Mouse (Mus musculus) kidney, embryonic 14.5 days (tissue): ENCODE measurements around the gene 4930430A15Rik. TPM values are rescaled to one million over a fixed set of nuclear protein-coding genes. Genes with fewer than 3 reads are reported as not detected.

ENCODE experiments used
- ATAC-seq: fragments of 200-750 bp; cut with Nextera tagmentation; 2 replicates; pipeline ENCODE4 v1.8.0; 2017; ENCODE audit warnings: moderate number of reproducible peaks, mild to moderate bottlenecking, moderate TSS enrichment, moderate library complexity; ENCODE audit not compliant: low FRiP score, low TSS enrichment
- H3K27ac ChIP-seq: fragments of 300-500 bp; sonication (generic); 2 replicates; pipeline ENCODE4 v1.5.1; 2014; ENCODE audit warnings: low read depth, mild to moderate bottlenecking, low read length, moderate library complexity, mixed read lengths
- H3K27me3 ChIP-seq: fragments of 300-500 bp; sonication (generic); 2 replicates; pipeline ENCODE4 v1.6.1; 2014; ENCODE audit warnings: mild to moderate bottlenecking, low read length; ENCODE audit not compliant: control insufficient read depth, insufficient read depth
- H3K36me3 ChIP-seq: fragments of 300-500 bp; sonication (generic); 2 replicates; pipeline ENCODE4 v1.6.1; 2014; ENCODE audit warnings: low read length, mixed read lengths; ENCODE audit not compliant: control insufficient read depth, insufficient read depth
- H3K4me1 ChIP-seq: fragments of 300-500 bp; sonication (generic); 2 replicates; pipeline ENCODE4 v1.6.1; 2014; ENCODE audit warnings: low read length, mixed read lengths; ENCODE audit not compliant: control insufficient read depth, insufficient read depth
- H3K4me2 ChIP-seq: fragments of 300-500 bp; sonication (generic); replicated peaks from 2 replicates; pipeline ENCODE4 v1.6.1; 2014; ENCODE audit warnings: low read depth, mild to moderate bottlenecking, low read length
- H3K4me3 ChIP-seq: fragments of 300-500 bp; sonication (generic); 2 replicates; pipeline ENCODE4 v1.5.1; 2014; ENCODE audit warnings: mild to moderate bottlenecking, low read length
- H3K9ac ChIP-seq: fragments of 300-500 bp; sonication (generic); 2 replicates; pipeline ENCODE4 v1.6.1; 2014; ENCODE audit warnings: low read depth, mild to moderate bottlenecking, low read length, moderate library complexity
- H3K9me3 ChIP-seq: fragments of 300-500 bp; sonication (generic); 2 replicates; pipeline ENCODE4 v1.6.1; 2016; ENCODE audit warnings: low read length; ENCODE audit not compliant: control insufficient read depth
- WGBS: fragments of 180-500 bp; shearing (Covaris S2); extraction: QIAGEN DNeasy Blood & Tissue Kit; methylation state at CpG from one replicate; pipeline ENCODE4 v1.1.7; 2014; 5-methylcytosine and 5-hydroxymethylcytosine counted together
- polyA plus RNA-seq: library from polyadenylated mRNA; unstranded; fragments of >200 nt; fragmentation: Nextera tagmentation; extraction: Ambion mirVana; gene quantifications from 2 replicates; pipeline ENCODE4 v1.2.1, GENCODE M21; 2014

4930430A15Rik gene
- polyA plus RNA-seq, result not detected in 2 replicates

DNA sequence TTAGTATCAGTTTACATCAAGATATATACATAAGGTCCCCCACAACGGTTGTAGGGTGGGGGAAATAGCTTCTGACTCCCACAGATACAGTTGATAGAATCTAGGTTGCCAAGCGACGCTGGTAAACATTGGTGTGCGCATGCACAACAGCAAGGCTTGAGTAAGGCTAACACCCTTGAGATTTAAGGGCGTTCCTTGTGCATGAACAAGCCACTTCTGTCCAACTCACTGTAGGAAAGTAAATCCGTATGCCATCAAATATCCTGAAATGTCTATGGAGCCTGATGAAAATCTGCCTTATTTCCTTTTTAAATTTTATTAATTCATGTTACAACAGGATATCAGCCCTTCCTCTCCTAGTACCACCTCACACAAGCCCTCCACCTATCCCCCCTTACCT lies at the start of gene 4930430A15Rik:
Gene 4930430A15Rik (minus strand): TSS at position 101 of the 400 bp plus-strand sequence.
- Histone ChIP-seq H3K27ac (no peak within 1 kb of the TSS), H3K27me3 (no peaks in the 10 kb centered on the region), H3K4me3 (no peak within 1 kb of the TSS), H3K36me3 (no peaks in the 10 kb centered on the region), H3K4me1 (no peaks in the 10 kb centered on the region), H3K9ac (no peak within 1 kb of the TSS), H3K4me2 (no peak within 1 kb of the TSS), H3K9me3 (no peaks in the 10 kb centered on the region)
- ATAC-seq, result no peak
- WGBS, result 86% methylated on average over 6 of the region's 6 CpGs

DNA sequence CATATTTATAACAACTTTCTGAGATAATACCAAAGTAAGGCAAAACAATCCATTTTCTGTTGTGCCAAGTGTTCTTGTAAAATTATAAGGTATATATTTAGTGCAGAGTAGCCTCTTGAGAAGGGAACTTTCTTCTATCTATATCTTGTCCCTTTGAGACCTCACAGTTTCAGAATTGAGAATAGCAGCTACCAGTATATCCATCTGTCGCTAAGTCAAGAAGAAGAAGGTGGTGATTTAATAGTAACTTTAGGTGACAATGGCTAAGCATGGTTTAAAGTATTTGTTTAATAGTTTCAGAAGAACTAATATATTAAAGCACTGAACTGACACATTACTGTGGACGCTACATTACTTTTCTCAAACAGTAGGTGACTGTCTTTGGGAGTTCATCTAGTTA lies 44.6 kb upstream of the 4930430A15Rik start, which contains the start of gene Olfr1277:
Gene Olfr1277 (minus strand): TSS at position 101 of the 400 bp plus-strand sequence.
- WGBS, result 72% methylated on average over 2 of the region's 2 CpGs
- no peak within 1 kb of the TSS for H3K27ac ChIP-seq
- H3K4me1 ChIP-seq, result no peaks in the 10 kb centered on the region
- H3K4me2 ChIP-seq, result no peak within 1 kb of the TSS
- ATAC-seq, result no peak
- no peak within 1 kb of the TSS for H3K4me3 ChIP-seq
- H3K9ac ChIP-seq, result no peak within 1 kb of the TSS
- no peaks in the 10 kb centered on the region for H3K36me3 ChIP-seq
- H3K9me3 ChIP-seq, result no peaks in the 10 kb centered on the region
- H3K27me3 ChIP-seq, result no peaks in the 10 kb centered on the region

DNA sequence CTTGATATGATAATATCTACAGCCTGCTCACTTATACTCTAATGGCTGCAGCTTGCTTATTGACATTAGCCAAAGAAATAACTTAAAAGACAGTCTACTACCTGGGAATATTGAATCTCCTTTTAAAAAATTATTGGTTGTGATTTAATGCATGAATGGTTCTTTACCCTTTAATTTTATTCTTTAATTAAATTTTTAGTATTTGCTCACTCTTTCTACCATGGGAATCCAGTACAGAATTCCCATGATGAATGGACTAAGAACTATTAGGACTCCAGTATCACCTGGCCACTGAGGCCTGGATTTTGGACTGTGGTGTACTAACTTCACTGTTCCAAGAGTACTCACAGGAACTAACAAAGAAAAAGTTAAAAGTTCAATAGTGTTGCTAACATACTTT lies 24.8 kb upstream of the 4930430A15Rik start, which contains the start of gene Olfr1276:
Gene Olfr1276 (plus strand): TSS at position 301 of the 400 bp plus-strand sequence.
- no peak within 1 kb of the TSS for H3K4me2 ChIP-seq
- no peak within 1 kb of the TSS for H3K27ac ChIP-seq
- ATAC-seq, result no peak

DNA sequence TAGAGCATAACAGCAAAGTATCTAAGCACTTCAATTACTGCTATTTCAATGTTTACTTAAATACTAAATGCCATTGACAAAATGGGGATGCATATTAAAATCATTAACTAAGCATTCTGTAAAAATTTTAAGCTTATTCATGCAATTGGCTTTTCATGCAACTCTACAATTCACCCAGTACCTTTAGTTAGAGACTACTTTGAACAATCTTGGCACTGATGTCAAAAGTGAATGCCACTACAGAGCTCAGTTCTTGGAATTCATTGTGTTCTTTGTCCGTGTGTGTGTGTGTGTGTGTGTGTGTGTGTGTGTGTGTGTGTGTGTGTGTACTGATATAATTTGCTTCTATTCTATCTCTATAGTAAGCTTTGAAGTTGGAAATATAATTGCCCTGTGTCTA lies 5.8 kb upstream of the 4930430A15Rik start, which contains the start of gene Olfr1275:
Gene Olfr1275 (minus strand): TSS at position 101 of the 400 bp plus-strand sequence.
- Histone ChIP-seq H3K9me3 (no peaks in the 10 kb centered on the region), H3K36me3 (no peaks in the 10 kb centered on the region), H3K4me2 (no peak within 1 kb of the TSS), H3K27me3 (no peaks in the 10 kb centered on the region), H3K4me3 (no peak within 1 kb of the TSS), H3K9ac (no peak within 1 kb of the TSS), H3K4me1 (no peaks in the 10 kb centered on the region), H3K27ac (no peak within 1 kb of the TSS)
- ATAC-seq, result no peak
- 88% methylated on average over 1 of the region's 1 CpGs for WGBS

More for the DNA sequence above, 24.8 kb upstream of the 4930430A15Rik start, which contains the start of gene Olfr1276:
- Histone ChIP-seq H3K9me3 (no peaks in the 10 kb centered on the region), H3K4me1 (no peaks in the 10 kb centered on the region), H3K4me3 (no peak within 1 kb of the TSS), H3K36me3 (no peaks in the 10 kb centered on the region), H3K27me3 (no peaks in the 10 kb centered on the region), H3K9ac (no peak within 1 kb of the TSS)

DNA sequence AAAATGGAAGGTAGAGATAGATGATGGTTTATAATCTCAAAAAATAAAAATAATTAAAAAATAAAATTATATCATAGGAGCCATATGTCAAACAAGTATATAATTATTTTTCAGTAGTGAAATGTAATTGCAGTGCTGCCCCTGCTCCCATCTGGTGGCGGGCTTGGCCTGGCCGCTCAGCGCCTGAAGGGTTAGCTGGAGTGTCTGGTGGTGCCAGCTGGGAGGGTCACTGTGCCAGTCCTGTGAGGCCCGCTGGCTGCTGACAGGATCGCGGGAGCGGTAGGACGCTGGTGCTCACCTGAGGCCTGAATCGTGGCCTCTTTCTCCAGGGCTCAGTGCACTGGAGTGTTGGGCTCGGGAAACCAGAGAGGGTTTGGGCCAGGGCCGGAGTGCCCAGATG lies 47.3 kb downstream of the 4930430A15Rik start:
- H3K4me2 ChIP-seq, result no peak overlapping the region
- WGBS, result 89% methylated on average over 11 of the region's 11 CpGs
- H3K27ac ChIP-seq, result no peak overlapping the region
- H3K36me3 ChIP-seq, result no peaks in the 10 kb centered on the region
- H3K9me3 ChIP-seq, result no peaks in the 10 kb centered on the region
- H3K27me3 ChIP-seq, result no peaks in the 10 kb centered on the region
- no peak overlapping the region for H3K4me3 ChIP-seq
- H3K9ac ChIP-seq, result no peak overlapping the region
- no peak for ATAC-seq
- no peaks in the 10 kb centered on the region for H3K4me1 ChIP-seq

GRCm38 (mm10) chr2:111152836-111153235 lies 76.6 kb downstream of the 4930430A15Rik start, which contains the start of gene Gm15130:
Gene Gm15130 (minus strand): TSS chr2:111152936.
- Histone ChIP-seq H3K9ac (no peak within 1 kb of the TSS), H3K4me3 (no peak within 1 kb of the TSS), H3K9me3 (no peaks in the 10 kb centered on the region), H3K4me2 (no peak within 1 kb of the TSS), H3K27me3 (no peaks in the 10 kb centered on the region), H3K4me1 (no peaks in the 10 kb centered on the region), H3K36me3 (no peaks in the 10 kb centered on the region), H3K27ac (no peak within 1 kb of the TSS)
- WGBS, result 73% methylated on average over 2 of the region's 2 CpGs
- ATAC-seq, result no peak

DNA sequence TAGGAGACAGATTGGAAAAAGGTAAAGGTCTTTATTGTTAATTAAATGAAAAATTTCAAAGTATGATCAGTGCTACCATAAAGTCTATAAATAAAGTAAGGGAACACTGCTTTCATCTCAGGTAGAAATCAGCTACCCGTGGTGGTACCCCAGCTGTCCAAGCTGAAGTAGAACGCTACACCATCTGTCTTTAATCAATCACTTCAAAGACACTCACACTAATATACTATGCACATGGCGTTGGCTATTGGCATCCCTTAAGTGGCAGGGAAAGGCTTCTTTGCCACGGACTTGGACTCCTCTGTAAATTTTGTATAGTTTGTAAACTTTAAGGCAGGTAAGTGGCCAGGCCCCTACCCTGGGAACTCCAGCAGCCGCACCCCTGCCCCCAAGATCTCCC lies 93.7 kb downstream of the 4930430A15Rik start:
- no peak overlapping the region for H3K4me2 ChIP-seq
- no peak overlapping the region for H3K4me3 ChIP-seq
- no peak overlapping the region for H3K27ac ChIP-seq
- no peaks in the 10 kb centered on the region for H3K36me3 ChIP-seq
- WGBS, result 69% methylated on average over 5 of the region's 5 CpGs
- no peak for ATAC-seq
- no peak overlapping the region for H3K9ac ChIP-seq
- no peaks in the 10 kb centered on the region for H3K4me1 ChIP-seq
- no peaks in the 10 kb centered on the region for H3K27me3 ChIP-seq
- no peaks in the 10 kb centered on the region for H3K9me3 ChIP-seq

Other genes with a start within 250 kb of the 4930430A15Rik start
- not detected in 2 replicates for gene Gm13941, start 123.6 kb downstream of the 4930430A15Rik start, polyA plus RNA-seq
- not detected in 2 replicates for gene Gm15130, start 76.7 kb downstream of the 4930430A15Rik start, polyA plus RNA-seq
- not detected in 2 replicates for gene Olfr1275, start 5.7 kb upstream of the 4930430A15Rik start, polyA plus RNA-seq
- not detected in 2 replicates for gene Olfr1276, start 24.9 kb upstream of the 4930430A15Rik start, polyA plus RNA-seq
- gene Olfr1277, start 44.5 kb upstream of the 4930430A15Rik start, polyA plus RNA-seq, result not detected in 2 replicates
- gene Olfr1278, start 60.5 kb upstream of the 4930430A15Rik start, polyA plus RNA-seq, result not detected in 2 replicates
- not detected in 2 replicates for gene Olfr1279, start 71.0 kb upstream of the 4930430A15Rik start, polyA plus RNA-seq
- not detected in 2 replicates for gene Olfr1280, start 84.4 kb upstream of the 4930430A15Rik start, polyA plus RNA-seq
- gene Olfr1281, start 96.9 kb upstream of the 4930430A15Rik start, polyA plus RNA-seq, result not detected in 2 replicates
- gene Olfr1282, start 106.5 kb upstream of the 4930430A15Rik start, polyA plus RNA-seq, result not detected in 2 replicates
- gene Olfr1283, start 137.2 kb upstream of the 4930430A15Rik start, polyA plus RNA-seq, result not detected in 2 replicates
- gene Olfr1284, start 145.9 kb upstream of the 4930430A15Rik start, polyA plus RNA-seq, result not detected in 2 replicates
- not detected in 2 replicates for gene Olfr1286, start 193.5 kb upstream of the 4930430A15Rik start, polyA plus RNA-seq
- gene Olfr1287, start 219.5 kb upstream of the 4930430A15Rik start, polyA plus RNA-seq, result not detected in 2 replicates
- not detected in 2 replicates for gene Olfr1288, start 244.5 kb upstream of the 4930430A15Rik start, polyA plus RNA-seq